Mouse (Mus musculus) heart, adult 10 weeks (tissue): ENCODE results near the gene Kir3dl1. TPM values are rescaled to one million over a fixed set of nuclear protein-coding genes. Genes with fewer than 3 reads are reported as not detected.

ENCODE experiments used
- polyA plus RNA-seq: library from polyadenylated mRNA; stranded (reverse); fragments of 350-450 nt; fragmentation: Illumina TruSeq; extraction: RNeasy Lipid Tissue Mini Kit (QIAGEN cat#74804); gene quantifications from one replicate; pipeline ENCODE4 v1.2.3, GENCODE M21; 2014; ENCODE audit warnings: low read depth, low replicate concordance

Gene Kir3dl1
- not detected for polyA plus RNA-seq

DNA sequence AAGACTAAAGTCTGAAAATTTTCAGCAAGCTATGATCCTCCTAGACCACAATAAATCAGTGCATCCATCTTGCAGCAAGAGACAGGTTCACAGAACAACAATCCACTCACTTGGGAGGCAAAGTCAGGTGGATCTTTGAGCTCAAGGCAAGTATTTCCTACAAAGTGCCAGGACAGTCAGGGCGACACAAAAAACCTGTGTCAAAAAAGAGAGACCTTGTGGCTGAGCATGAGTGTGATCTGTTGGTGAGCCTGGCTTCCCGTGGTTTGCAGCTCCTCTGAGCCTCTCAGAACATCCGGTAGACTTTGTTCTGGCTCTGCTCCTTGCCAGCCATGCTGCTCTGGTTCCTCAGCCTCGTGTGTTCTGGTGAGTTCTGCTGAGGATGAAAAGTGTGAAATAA is at the start of gene Kir3dl1:
Gene Kir3dl1 (plus strand): TSS at position 301 of the 400 bp plus-strand sequence.

DNA sequence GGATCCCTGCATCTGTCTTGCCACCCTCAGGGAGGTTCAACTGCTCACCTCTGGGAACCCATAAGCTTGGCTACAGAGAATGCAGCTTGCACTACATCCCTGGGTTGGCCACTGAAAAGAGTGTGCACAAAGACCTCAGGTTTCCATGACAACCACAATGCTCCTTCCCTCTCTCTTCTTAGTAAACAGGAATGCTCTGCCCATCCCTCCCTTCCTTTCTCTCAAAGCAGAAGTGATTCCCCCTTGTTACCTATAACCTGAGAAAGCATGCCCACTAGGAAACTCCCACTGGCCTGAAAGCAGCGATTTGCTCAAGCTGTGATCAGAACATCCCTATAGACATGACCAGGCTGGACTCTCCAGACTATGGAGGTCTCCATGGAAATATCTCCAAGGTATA is 26.2 kb downstream of the Kir3dl1 start, which contains the start of gene Kir3dl2:
Gene Kir3dl2 (minus strand): TSS at position 101 of the 400 bp plus-strand sequence.

Other genes starting within 250 kb of the Kir3dl1 start
- 15.8 TPM for gene Bex3, start 247.7 kb upstream of the Kir3dl1 start, polyA plus RNA-seq
- gene Kir3dl2, start 26.1 kb downstream of the Kir3dl1 start, polyA plus RNA-seq = not detected
- gene Tceal3, start 72.8 kb downstream of the Kir3dl1 start, polyA plus RNA-seq = 1.7 TPM
- 7.5 TPM for gene Tceal1, start 190.0 kb downstream of the Kir3dl1 start, polyA plus RNA-seq
- 90.8 TPM for gene Morf4l2, start 225.7 kb downstream of the Kir3dl1 start, polyA plus RNA-seq